Mouse (Mus musculus): ENCODE measurements around the gene Sytl3. TPM values are rescaled to one million over a fixed set of nuclear protein-coding genes. Genes with fewer than 3 reads are reported as not detected.
A peak's percentile ranks its signal among the peaks of the same experiment; 100 is the strongest.

The Sytl3 gene
- total and polyA plus RNA-seq, 2 experiments from 2014 or later, result 0.42 to 0.79 TPM

GRCm38 (mm10) chr17:6783756-6784357 lies 125.0 kb downstream of the Sytl3 start:
- H3K4me1 ChIP-seq (ENCODE audit: insufficient read depth, low read length), result peaks cover 12% of the 10 kb centered on the region; the same call in 1 of the 2 replicates
- peak overlapping the region; percentile 97 for H3K4me2 ChIP-seq (ENCODE audit: low read depth, low read length)
- no peaks in the 10 kb centered on the region for H3K9me3 ChIP-seq (ENCODE audit: low read length)
- ATAC-seq (no peak), DNase-seq (ENCODE audit: low spot score) (peak; percentile 44)
- no peak overlapping the region for H3K9ac ChIP-seq (replicated peaks; ENCODE audit: low read length)
- no peak for TF ChIP-seq CTCF (IDR thresholded peaks at IDR 0.05; ENCODE audit: low read depth)
- no peaks in the 10 kb centered on the region for H3K27me3 ChIP-seq (ENCODE audit: insufficient read depth, low read length)
- 42% methylated on average over 10 of the region's 10 CpGs for WGBS
- peak overlapping the region; percentile 72; the same call in 1 of the 2 replicates for H3K4me3 ChIP-seq (ENCODE audit: low read length)
- peak overlapping the region; percentile 79; the same call in 1 of the 2 replicates for H3K27ac ChIP-seq
- H3K36me3 ChIP-seq (ENCODE audit: insufficient read depth, low read length), result no peaks in the 10 kb centered on the region

GRCm38 (mm10) chr17:6787241-6787640 lies 128.3 kb downstream of the Sytl3 start:
- DNase-seq (ENCODE audit: low spot score), result no peak
- no peak for ATAC-seq
- WGBS, result 82% methylated on average over 4 of the region's 4 CpGs
- no peaks in the 10 kb centered on the region for H3K9me3 ChIP-seq (ENCODE audit: low read length)
- no peak overlapping the region for H3K27ac ChIP-seq
- no peaks in the 10 kb centered on the region for H3K36me3 ChIP-seq (ENCODE audit: insufficient read depth, low read length)
- no peak overlapping the region for H3K4me2 ChIP-seq (ENCODE audit: low read depth, low read length)
- no peak for TF ChIP-seq CTCF (IDR thresholded peaks at IDR 0.05; ENCODE audit: low read depth)
- H3K4me1 ChIP-seq (ENCODE audit: insufficient read depth, low read length), result no peaks in the 10 kb centered on the region
- no peak overlapping the region for H3K9ac ChIP-seq (replicated peaks; ENCODE audit: low read length)
- no peak overlapping the region for H3K4me3 ChIP-seq (ENCODE audit: low read length)
- H3K27me3 ChIP-seq (ENCODE audit: insufficient read depth, low read length), result no peaks in the 10 kb centered on the region

Other genes with a start within 250 kb of the Sytl3 start
- 392 and 457 TPM in 2 replicates for gene Dynlt1b, start 229.0 kb upstream of the Sytl3 start, total RNA-seq (2014; rRNA removed)
- 1,203 and 1,233 TPM in 2 replicates for gene Dynlt1b, start 229.0 kb upstream of the Sytl3 start, polyA plus RNA-seq (2015; fragmentation: Nextera tagmentation; extraction: Ambion mirVana)
- gene Dynlt1c, start 57.4 kb upstream of the Sytl3 start, total RNA-seq (2014; rRNA removed), result 15.4 and 20.5 TPM in 2 replicates
- 14.7 and 22.5 TPM in 2 replicates for gene Dynlt1c, start 57.4 kb upstream of the Sytl3 start, polyA plus RNA-seq (2015; fragmentation: Nextera tagmentation; extraction: Ambion mirVana)
- gene Dynlt1f, start 3.2 kb upstream of the Sytl3 start, total RNA-seq (2014; rRNA removed), result 108 and 138 TPM in 2 replicates
- gene Dynlt1f, start 3.2 kb upstream of the Sytl3 start, polyA plus RNA-seq (2015; fragmentation: Nextera tagmentation; extraction: Ambion mirVana), result 294 and 303 TPM in 2 replicates
- 44.7 and 52.6 TPM in 2 replicates for gene Ezr, start 123.7 kb downstream of the Sytl3 start, total RNA-seq (2014; rRNA removed)
- gene Ezr, start 123.7 kb downstream of the Sytl3 start, polyA plus RNA-seq (2015; fragmentation: Nextera tagmentation; extraction: Ambion mirVana), result 62.4 and 72.7 TPM in 2 replicates

Measured in hindbrain, postnatal 0 days (tissue).